Mouse (Mus musculus) lung, postnatal 0 days (tissue): ENCODE measurements at regions not wholly inside any gene's neighbourhood (a gene's known extent, or its start where the extent isn't known, plus 50 kb on each side); places are given as distances from the start of the nearest gene placed in this dataset.

Experiments
- ATAC-seq: fragments of 200-750 bp; cut with Nextera tagmentation; 2 replicates; pipeline ENCODE4 v1.8.0; 2017; ENCODE audit warnings: moderate library complexity
- DNase-seq: peaks from one replicate; pipeline ENCODE4 v3.0.0-alpha.2; 2016; ENCODE audit warnings: low spot score
- H3K27ac ChIP-seq: fragments of 300-500 bp; sonication (generic); 2 replicates; pipeline ENCODE4 v1.5.1; 2014; ENCODE audit warnings: antibody characterized with exemption, mild to moderate bottlenecking, low read length, mixed read lengths
- H3K27me3 ChIP-seq: fragments of 300-500 bp; sonication (generic); replicated peaks from 2 replicates; pipeline ENCODE4 v1.6.1; 2014; ENCODE audit warnings: low read length, mixed read lengths; ENCODE audit not compliant: insufficient read depth
- H3K36me3 ChIP-seq: fragments of 300-500 bp; sonication (generic); 2 replicates; pipeline ENCODE4 v1.6.1; 2014; ENCODE audit warnings: low read length, mixed read lengths; ENCODE audit not compliant: insufficient read depth
- H3K4me1 ChIP-seq: fragments of 300-500 bp; sonication (generic); 2 replicates; pipeline ENCODE4 v1.6.1; 2014; ENCODE audit warnings: antibody characterized with exemption, low read depth, low read length, mixed read lengths; ENCODE audit not compliant: insufficient read depth
- H3K4me2 ChIP-seq: fragments of 300-500 bp; sonication (generic); replicated peaks from 2 replicates; pipeline ENCODE4 v1.6.1; 2014; ENCODE audit warnings: low read depth, mild to moderate bottlenecking, low read length, moderate library complexity, mixed read lengths
- H3K4me3 ChIP-seq: fragments of 300-500 bp; sonication (generic); 2 replicates; pipeline ENCODE4 v1.5.1; 2014; ENCODE audit warnings: low read depth, low read length
- H3K9ac ChIP-seq: fragments of 300-500 bp; sonication (generic); replicated peaks from 2 replicates; pipeline ENCODE4 v1.6.1; 2014; ENCODE audit warnings: low read depth, mild to moderate bottlenecking
- H3K9me3 ChIP-seq: fragments of 300-500 bp; sonication (generic); 2 replicates; pipeline ENCODE4 v1.6.1; 2016; ENCODE audit warnings: low read length, mixed read lengths
- CTCF ChIP-seq: IDR thresholded peaks from 2 replicates; pipeline ENCODE4 v1.5.1; 2016; ENCODE audit warnings: antibody characterized with exemption, mild to moderate bottlenecking
- EP300 ChIP-seq: IDR thresholded peaks from 2 replicates; pipeline ENCODE4 v1.6.1; 2016; ENCODE audit warnings: antibody characterized with exemption, mild to moderate bottlenecking, control low read depth
- WGBS: fragments of 180-500 bp; shearing (Covaris S2); extraction: QIAGEN DNeasy Blood & Tissue Kit; methylation state at CpG from one replicate; pipeline ENCODE4 v1.1.7; 2014; 5-methylcytosine and 5-hydroxymethylcytosine counted together

- WGBS, result 50% methylated on average over 2 of the region's 2 CpGs
- H3K4me2 ChIP-seq, result no peak overlapping the region
- no peak overlapping the region for H3K4me3 ChIP-seq
- no peaks in the 10 kb centered on the region for H3K9me3 ChIP-seq
- TF ChIP-seq CTCF (no peak), EP300 (no peak)
- ATAC-seq (no peak), DNase-seq (no peak)
- H3K27ac ChIP-seq, result no peak overlapping the region
- no peaks in the 10 kb centered on the region for H3K27me3 ChIP-seq
- no peak overlapping the region for H3K9ac ChIP-seq
- no peaks in the 10 kb centered on the region for H3K36me3 ChIP-seq
- no peaks in the 10 kb centered on the region for H3K4me1 ChIP-seq
Observed at GRCm38 (mm10) chr14:104410730-104411129, 57.1 kb downstream of the Pou4f1 start.

DNA sequence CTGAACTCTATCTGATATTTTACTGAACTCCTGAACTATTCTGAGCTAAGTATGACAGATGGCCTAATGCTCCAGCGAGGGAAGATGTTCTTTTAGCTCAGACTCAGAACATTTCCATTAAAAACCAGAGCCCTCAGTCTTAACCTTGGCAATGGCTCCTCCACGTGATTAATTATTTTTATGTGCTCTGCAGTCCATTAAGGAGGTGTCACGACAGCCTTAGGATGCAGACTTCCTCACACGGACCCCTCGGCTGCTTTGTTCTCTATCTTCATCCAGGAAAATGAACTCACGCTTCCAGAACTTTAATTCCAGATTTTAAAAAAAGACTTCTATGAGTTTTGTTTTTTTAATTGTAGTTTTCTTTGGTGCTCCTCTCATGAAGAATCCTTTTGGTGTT, 57.5 kb downstream of the Pou4f1 start:
- no peak overlapping the region for H3K27ac ChIP-seq
- no peak overlapping the region for H3K4me2 ChIP-seq
- H3K9me3 ChIP-seq, result no peaks in the 10 kb centered on the region
- DNase-seq, result no peak
- no peak overlapping the region for H3K4me3 ChIP-seq
- TF ChIP-seq CTCF, result no peak
- TF ChIP-seq EP300, result no peak
- no peaks in the 10 kb centered on the region for H3K36me3 ChIP-seq
- H3K4me1 ChIP-seq, result no peaks in the 10 kb centered on the region
- H3K9ac ChIP-seq, result no peak overlapping the region
- WGBS, result 40% methylated on average over 6 of the region's 6 CpGs
- H3K27me3 ChIP-seq, result no peaks in the 10 kb centered on the region
- ATAC-seq, result no peak

DNA sequence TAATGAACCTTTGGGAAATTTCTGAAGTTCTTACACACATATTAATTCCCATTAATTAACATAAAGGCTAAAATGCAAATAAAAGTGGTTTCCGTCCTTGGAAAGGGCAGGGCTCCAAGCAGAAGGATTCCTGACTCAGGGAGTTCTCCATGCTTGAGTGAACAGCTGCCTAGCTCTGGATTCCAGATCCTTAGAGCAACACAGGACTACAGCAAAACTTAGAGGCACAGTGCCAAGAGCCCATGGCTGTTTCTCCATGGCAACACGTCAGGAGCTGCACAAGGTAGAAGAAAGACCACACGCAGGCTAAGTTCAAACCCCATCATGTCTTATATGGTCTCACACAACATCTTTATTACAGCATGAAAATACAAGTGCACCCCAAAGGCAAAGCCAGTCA, 61.7 kb downstream of the Pou4f1 start:
- no peak overlapping the region for H3K4me2 ChIP-seq
- H3K4me1 ChIP-seq, result no peaks in the 10 kb centered on the region
- ATAC-seq (no peak), DNase-seq (no peak)
- no peaks in the 10 kb centered on the region for H3K9me3 ChIP-seq
- TF ChIP-seq EP300 (no peak), CTCF (no peak)
- H3K27me3 ChIP-seq, result no peaks in the 10 kb centered on the region
- WGBS, result 76% methylated on average over 3 of the region's 3 CpGs
- H3K4me3 ChIP-seq, result no peak overlapping the region
- no peak overlapping the region for H3K9ac ChIP-seq
- H3K36me3 ChIP-seq, result no peaks in the 10 kb centered on the region
- H3K27ac ChIP-seq, result no peak overlapping the region

GRCm38 (mm10) chr14:104389297-104390071, 78.3 kb downstream of the Pou4f1 start:
- no peak overlapping the region for H3K27ac ChIP-seq
- ATAC-seq, result no peak
- no peak overlapping the region for H3K4me3 ChIP-seq
- H3K27me3 ChIP-seq, result no peaks in the 10 kb centered on the region
- no peaks in the 10 kb centered on the region for H3K36me3 ChIP-seq
- no peak for DNase-seq
- no peak overlapping the region for H3K9ac ChIP-seq
- H3K4me2 ChIP-seq, result no peak overlapping the region
- TF ChIP-seq EP300, result no peak
- TF ChIP-seq CTCF, result no peak
- no peaks in the 10 kb centered on the region for H3K4me1 ChIP-seq
- H3K9me3 ChIP-seq, result no peaks in the 10 kb centered on the region
- WGBS, result 76% methylated on average over 8 of the region's 8 CpGs

- no peaks in the 10 kb centered on the region for H3K27me3 ChIP-seq
- H3K4me3 ChIP-seq, result no peak overlapping the region
- H3K9me3 ChIP-seq, result no peaks in the 10 kb centered on the region
- WGBS, result 42% methylated on average over 2 of the region's 2 CpGs
- ATAC-seq (no peak), DNase-seq (no peak)
- no peaks in the 10 kb centered on the region for H3K4me1 ChIP-seq
- H3K27ac ChIP-seq, result no peak overlapping the region
- no peak overlapping the region for H3K9ac ChIP-seq
- H3K4me2 ChIP-seq, result no peak overlapping the region
- TF ChIP-seq EP300 (no peak), CTCF (no peak)
- H3K36me3 ChIP-seq, result no peaks in the 10 kb centered on the region
Observed at GRCm38 (mm10) chr14:104388879-104389278, 78.9 kb downstream of the Pou4f1 start.

- Histone ChIP-seq H3K4me1 (no peaks in the 10 kb centered on the region), H3K36me3 (no peaks in the 10 kb centered on the region), H3K27ac (no peak overlapping the region), H3K9ac (no peak overlapping the region), H3K4me2 (no peak overlapping the region), H3K27me3 (no peaks in the 10 kb centered on the region), H3K9me3 (no peaks in the 10 kb centered on the region), H3K4me3 (no peak overlapping the region)
- DNase-seq (no peak), ATAC-seq (no peak)
- TF ChIP-seq CTCF (no peak), EP300 (no peak)
- WGBS, result 75% methylated on average over 5 of the region's 5 CpGs
Observed at GRCm38 (mm10) chr14:104380986-104381385, 86.8 kb downstream of the Pou4f1 start.
